Mouse (Mus musculus) kidney, postnatal 0 days (tissue): ENCODE data around the gene Zmynd12. TPM values are rescaled to one million over a fixed set of nuclear protein-coding genes. Genes with fewer than 3 reads are reported as not detected.

ENCODE experiments used
- ATAC-seq: fragments of 200-750 bp; cut with Nextera tagmentation; replicated peaks from 2 replicates; pipeline ENCODE4 v1.8.0; 2017; ENCODE audit warnings: low read depth, moderate number of reproducible peaks, moderate TSS enrichment, moderate library complexity; ENCODE audit not compliant: low FRiP score
- DNase-seq: peaks from one replicate; pipeline ENCODE4 v3.0.0-alpha.2; 2016; ENCODE audit warnings: low spot score
- H3K27ac ChIP-seq: fragments of 300-500 bp; sonication (generic); 2 replicates; pipeline ENCODE4 v1.5.1; 2014; ENCODE audit warnings: mild to moderate bottlenecking
- H3K27me3 ChIP-seq: fragments of 300-500 bp; sonication (generic); 2 replicates; pipeline ENCODE4 v1.6.1; 2014; ENCODE audit warnings: low read length, mixed read lengths; ENCODE audit not compliant: insufficient read depth
- H3K36me3 ChIP-seq: fragments of 300-500 bp; sonication (generic); 2 replicates; pipeline ENCODE4 v1.6.1; 2014; ENCODE audit warnings: low read length, mixed read lengths; ENCODE audit not compliant: insufficient read depth
- H3K4me1 ChIP-seq: fragments of 300-500 bp; sonication (generic); replicated peaks from 2 replicates; pipeline ENCODE4 v1.6.1; 2014; ENCODE audit warnings: antibody characterized with exemption, low read length, mixed read lengths; ENCODE audit not compliant: insufficient read depth
- H3K4me2 ChIP-seq: fragments of 300-500 bp; sonication (generic); 2 replicates; pipeline ENCODE4 v1.6.1; 2014; ENCODE audit warnings: mild to moderate bottlenecking, low read length, moderate library complexity, mixed read lengths
- H3K4me3 ChIP-seq: fragments of 300-500 bp; sonication (generic); replicated peaks from 2 replicates; pipeline ENCODE4 v1.5.1; 2014; ENCODE audit warnings: low read depth, low read length
- H3K9ac ChIP-seq: fragments of 300-500 bp; sonication (generic); 2 replicates; pipeline ENCODE4 v1.6.1; 2014; ENCODE audit warnings: low read depth, low read length
- H3K9me3 ChIP-seq: fragments of 300-500 bp; sonication (generic); replicated peaks from 2 replicates; pipeline ENCODE4 v1.6.1; 2016; ENCODE audit warnings: low read length, inconsistent platforms, mixed read lengths
- CTCF ChIP-seq: IDR thresholded peaks from 2 replicates; pipeline ENCODE4 v1.5.1; 2016; ENCODE audit warnings: antibody characterized with exemption, low read depth, mild to moderate bottlenecking, moderate library complexity
- WGBS: fragments of 180-500 bp; shearing (Covaris S2); extraction: QIAGEN DNeasy Blood & Tissue Kit; methylation state at CpG from one replicate; pipeline ENCODE4 v1.1.7; 2014; 5-methylcytosine and 5-hydroxymethylcytosine counted together
- polyA plus RNA-seq: library from polyadenylated mRNA; unstranded; fragments of >200 nt; fragmentation: Nextera tagmentation; extraction: Ambion mirVana; gene quantifications from 2 replicates; pipeline ENCODE4 v1.2.1, GENCODE M21; 2015

The Zmynd12 gene
- polyA plus RNA-seq, 1 experiment from 2014 or later: 1.7 TPM

GRCm38 (mm10) chr4:119467720-119468380, 45.2 kb downstream of the Zmynd12 start:
- ATAC-seq (no peak), DNase-seq (no peak)
- Histone ChIP-seq H3K36me3 (no peaks in the 10 kb centered on the region), H3K4me2 (no peak overlapping the region), H3K4me3 (no peak overlapping the region), H3K27ac (no peak overlapping the region), H3K4me1 (0 out of 2 replicates have a peak, but pooled peaks cover 2% of the 10 kb centered on the region), H3K9ac (no peak overlapping the region), H3K9me3 (no peaks in the 10 kb centered on the region), H3K27me3 (no peaks in the 10 kb centered on the region)
- WGBS: 74% methylated on average over 16 of the region's 16 CpGs
- no peak for TF ChIP-seq CTCF

GRCm38 (mm10) chr4:119472545-119472944, 49.9 kb downstream of the Zmynd12 start:
- no peak for TF ChIP-seq CTCF
- Histone ChIP-seq H3K36me3 (no peaks in the 10 kb centered on the region), H3K27me3 (no peaks in the 10 kb centered on the region), H3K4me1 (0 out of 2 replicates have a peak, but pooled peaks cover 2% of the 10 kb centered on the region), H3K9ac (no peak overlapping the region), H3K4me3 (no peak overlapping the region), H3K4me2 (0 out of 2 replicates have a peak overlapping the region, but pooled peaks have one; percentile 13), H3K27ac (no peak overlapping the region), H3K9me3 (no peaks in the 10 kb centered on the region)
- 27% methylated on average over 9 of the region's 9 CpGs for whole genome bisulfite sequencing
- ATAC-seq (no peak), DNase-seq (peak; percentile 55)

GRCm38 (mm10) chr4:119473150-119473549, 50.5 kb downstream of the Zmynd12 start:
- TF ChIP-seq CTCF: no peak
- H3K4me1 ChIP-seq: 0 out of 2 replicates have a peak, but pooled peaks cover 2% of the 10 kb centered on the region
- peak; percentile 66 for DNase-seq
- H3K9ac ChIP-seq: no peak overlapping the region
- no peak overlapping the region for H3K4me2 ChIP-seq
- no peak overlapping the region for H3K27ac ChIP-seq
- 25% methylated on average over 5 of the region's 5 CpGs for WGBS
- H3K27me3 ChIP-seq: no peaks in the 10 kb centered on the region
- no peak overlapping the region for H3K4me3 ChIP-seq
- ATAC-seq: no peak
- H3K9me3 ChIP-seq: no peaks in the 10 kb centered on the region
- H3K36me3 ChIP-seq: no peaks in the 10 kb centered on the region

- Histone ChIP-seq H3K9me3 (no peaks in the 10 kb centered on the region), H3K36me3 (no peaks in the 10 kb centered on the region), H3K4me2 (no peak overlapping the region), H3K4me3 (no peak overlapping the region), H3K9ac (no peak overlapping the region), H3K27me3 (no peaks in the 10 kb centered on the region), H3K27ac (no peak overlapping the region), H3K4me1 (no peaks in the 10 kb centered on the region)
- WGBS: 51% methylated on average over 9 of the region's 9 CpGs
- TF ChIP-seq CTCF: no peak
- DNase-seq (no peak), ATAC-seq (peak; percentile 49; the same call in 1 of the 2 replicates)
These were observed 60.4 kb downstream of the Zmynd12 start for GRCm38 (mm10) chr4:119483051-119483450.

- no peak for TF ChIP-seq CTCF
- Histone ChIP-seq H3K9me3 (no peaks in the 10 kb centered on the region), H3K27ac (no peak overlapping the region), H3K4me3 (no peak overlapping the region), H3K4me1 (no peaks in the 10 kb centered on the region), H3K36me3 (no peaks in the 10 kb centered on the region), H3K4me2 (no peak overlapping the region), H3K27me3 (no peaks in the 10 kb centered on the region), H3K9ac (no peak overlapping the region)
- WGBS: 75% methylated on average over 7 of the region's 7 CpGs
- no peak for ATAC-seq
- no peak for DNase-seq
These were observed 62.3 kb downstream of the Zmynd12 start for GRCm38 (mm10) chr4:119484882-119485281.

- DNase-seq (no peak), ATAC-seq (no peak)
- no peaks in the 10 kb centered on the region for H3K27me3 ChIP-seq
- H3K9me3 ChIP-seq: no peaks in the 10 kb centered on the region
- no peaks in the 10 kb centered on the region for H3K4me1 ChIP-seq
- H3K27ac ChIP-seq: no peak overlapping the region
- no peak overlapping the region for H3K9ac ChIP-seq
- no peak for TF ChIP-seq CTCF
- H3K4me2 ChIP-seq: no peak overlapping the region
- no peaks in the 10 kb centered on the region for H3K36me3 ChIP-seq
- no peak overlapping the region for H3K4me3 ChIP-seq
- 94% methylated on average over 10 of the region's 10 CpGs for WGBS
These were observed 67.1 kb downstream of the Zmynd12 start for GRCm38 (mm10) chr4:119489666-119490065.
